Comparison of ENCODE assay signal across 15 mouse cellular contexts in the genomic region with DNA sequence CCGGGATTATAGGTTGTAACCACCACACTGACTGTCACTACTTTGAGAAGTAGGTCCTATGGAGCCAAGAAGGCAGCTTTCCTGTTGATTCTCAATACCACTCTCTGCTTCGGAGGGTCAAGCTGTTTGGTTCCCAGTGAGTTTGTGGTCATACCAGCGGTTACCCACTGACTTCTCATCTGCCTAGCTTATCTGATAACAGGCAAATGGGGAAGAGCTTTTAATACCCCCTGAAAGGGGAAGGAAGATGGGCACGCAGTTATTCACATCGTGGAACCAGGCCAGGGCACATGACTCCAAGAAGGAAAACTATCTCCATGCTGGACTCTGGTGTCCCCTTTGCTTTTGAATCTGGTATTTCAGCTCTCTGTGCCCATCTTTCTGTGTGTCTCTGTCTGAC. TPM values are rescaled to one million over a fixed set of nuclear protein-coding genes. Genes with fewer than 3 reads are reported as not detected.
DNase-seq lines count a peak whose midpoint lies in the region; ATAC-seq and TF ChIP-seq lines count a peak whose summit lies in the region.
"Had no signal": no experiment of that assay in that cellular context is flagged by ENCODE, and none has a peak within 500 bp of the region (broad histone marks: within the 10 kb centered on the region; RNA-seq: fewer than 3 reads in every experiment).

No protein-coding gene starts in this region.

- peak overlapping the region; percentile 63 for H3K4me2 ChIP-seq in liver, embryonic 11.5 days
- H3K4me2 ChIP-seq in midbrain, postnatal 0 days (ENCODE audit: low read depth, low read length, poor library complexity, severe bottlenecking), result no peak overlapping the region
- H3K4me2 ChIP-seq: embryonic facial prominence, embryonic 13.5 days; forebrain, embryonic 15.5 days; hindbrain, embryonic 15.5 days; limb, embryonic 13.5 days; neural tube, embryonic 15.5 days had no signal

- no peaks in the 10 kb centered on the region for H3K27me3 ChIP-seq in MEL (ENCODE audit: control insufficient read depth in 1 of 2, insufficient read depth in 2 of 2, low read length in 2 of 2)
- H3K27me3 ChIP-seq in liver, embryonic 11.5 days (replicated peaks; ENCODE audit: control insufficient read depth, insufficient read depth, low read length), result no peaks in the 10 kb centered on the region
- H3K27me3 ChIP-seq in midbrain, postnatal 0 days (ENCODE audit: insufficient read depth, low read length), result no peaks in the 10 kb centered on the region
- H3K27me3 ChIP-seq: embryonic facial prominence, embryonic 13.5 days; forebrain, embryonic 15.5 days; hindbrain, embryonic 15.5 days; limb, embryonic 13.5 days; neural tube, embryonic 15.5 days had no signal

- DNase-seq in layer of hippocampus, adult 11-12 months (ENCODE audit: low spot score), result peak; percentile 27
- no peak for DNase-seq in layer of hippocampus, postnatal 10 days (ENCODE audit: low spot score in 2 of 2)
- peak; percentile 89 for DNase-seq in MEL (ENCODE audit: low read depth, low spot score)
- DNase-seq in liver, embryonic 11.5 days (ENCODE audit: low spot score), result no peak
- DNase-seq in urinary bladder, postnatal 10 days (ENCODE audit: low spot score), result no peak
- DNase-seq in midbrain, postnatal 0 days (ENCODE audit: low spot score), result no peak
- no peak for DNase-seq in kidney, postnatal 36 days
- DNase-seq: cerebellum, postnatal 10 days; gastrocnemius, postnatal 14 days had no signal

- no peaks in the 10 kb centered on the region for H3K9me3 ChIP-seq in MEL (replicated peaks; ENCODE audit: insufficient read depth, low read length)
- H3K9me3 ChIP-seq in liver, embryonic 11.5 days (ENCODE audit: control insufficient read depth, low read length), result no peaks in the 10 kb centered on the region
- H3K9me3 ChIP-seq in midbrain, postnatal 0 days (ENCODE audit: low read length), result no peaks in the 10 kb centered on the region
- H3K9me3 ChIP-seq: embryonic facial prominence, embryonic 13.5 days; forebrain, embryonic 15.5 days; hindbrain, embryonic 15.5 days; limb, embryonic 13.5 days; neural tube, embryonic 15.5 days had no signal

- TF ChIP-seq RAD21 in MEL (IDR thresholded peaks at IDR 0.05; ENCODE audit: low read depth, low read length), result no peak; the same call in 1 of the 2 replicates

- H3K4me1 ChIP-seq in MEL (ENCODE audit: control insufficient read depth in 1 of 2, insufficient read depth in 2 of 2, low read length in 2 of 2), result peaks cover 31 to 75% of the 10 kb centered on the region in 2 experiments
- H3K4me1 ChIP-seq in liver, embryonic 11.5 days (replicated peaks; ENCODE audit: control insufficient read depth, insufficient read depth, low read length), result peaks cover 62% of the 10 kb centered on the region
- no peaks in the 10 kb centered on the region for H3K4me1 ChIP-seq in midbrain, postnatal 0 days (ENCODE audit: insufficient read depth, low read length)
- H3K4me1 ChIP-seq: forebrain, embryonic 15.5 days; hindbrain, embryonic 15.5 days; limb, embryonic 13.5 days; neural tube, embryonic 15.5 days had no signal

- TF ChIP-seq EP300 in MEL (IDR thresholded peaks at IDR 0.05; ENCODE audit: low read depth in 1 of 2, low read length in 2 of 2), result peak; percentile 97 to 98

- WGBS in liver, embryonic 11.5 days, result 39% methylated on average over 5 of the region's 5 CpGs
- WGBS in midbrain, postnatal 0 days, result 89% methylated on average over 5 of the region's 5 CpGs

- H3K9ac ChIP-seq in MEL (ENCODE audit: control insufficient read depth, low read depth, low read length, poor library complexity, severe bottlenecking), result peak overlapping the region; percentile 58
- peak overlapping the region; percentile 47; the same call in 1 of the 2 replicates for H3K9ac ChIP-seq in liver, embryonic 11.5 days (ENCODE audit: low read depth, low read length)
- no peak overlapping the region for H3K9ac ChIP-seq in midbrain, postnatal 0 days (replicated peaks; ENCODE audit: low read length, poor library complexity, severe bottlenecking)
- H3K9ac ChIP-seq: embryonic facial prominence, embryonic 13.5 days; forebrain, embryonic 15.5 days; hindbrain, embryonic 15.5 days; limb, embryonic 13.5 days; neural tube, embryonic 15.5 days had no signal

- peak overlapping the region; percentile 93 for H3K27ac ChIP-seq in MEL (ENCODE audit: control insufficient read depth, low read depth, low read length)
- H3K27ac ChIP-seq in liver, embryonic 11.5 days (ENCODE audit: low read depth, low read length), result peak overlapping the region; percentile 75
- H3K27ac ChIP-seq in midbrain, postnatal 0 days (ENCODE audit: low read depth, low read length), result no peak overlapping the region
- H3K27ac ChIP-seq: embryonic facial prominence, embryonic 13.5 days; forebrain, embryonic 15.5 days; hindbrain, embryonic 15.5 days; limb, embryonic 13.5 days; neural tube, embryonic 15.5 days had no signal

- TF ChIP-seq POLR2A in MEL (IDR thresholded peaks at IDR 0.05; ENCODE audit: control insufficient read depth in 1 of 2, insufficient read depth in 1 of 2, low read depth in 1 of 2, low read length in 2 of 2, poor library complexity in 1 of 2), result peak in 1 of 2 experiments; percentile 56; a peak in 1 of 4 replicates

- TF ChIP-seq CTCF in MEL (IDR thresholded peaks at IDR 0.05 in 2 of 3, conservative IDR thresholded peaks at IDR 0.05 in 1 of 3; ENCODE audit: control insufficient read depth in 1 of 3, insufficient read depth in 1 of 3, low read depth in 2 of 3, low read length in 3 of 3, poor library complexity in 1 of 3, severe bottlenecking in 1 of 3), result no peak
- TF ChIP-seq CTCF in midbrain, postnatal 0 days (IDR thresholded peaks at IDR 0.05), result no peak

- peaks cover 61% of the 10 kb centered on the region for H3K79me2 ChIP-seq in MEL (ENCODE audit: control insufficient read depth, insufficient read depth, low read length, poor library complexity)

- peak overlapping the region in 1 of 2 experiments; percentile 10; a peak in 1 of 4 replicates for H3K4me3 ChIP-seq in MEL (ENCODE audit: control insufficient read depth in 1 of 2, insufficient read depth in 1 of 2, low read depth in 2 of 2, low read length in 2 of 2)
- H3K4me3 ChIP-seq in liver, embryonic 11.5 days (ENCODE audit: low read depth, low read length), result peak overlapping the region; percentile 28; the same call in 1 of the 2 replicates
- H3K4me3 ChIP-seq in midbrain, postnatal 0 days (ENCODE audit: low read depth, low read length), result no peak overlapping the region
- H3K4me3 ChIP-seq: embryonic facial prominence, embryonic 13.5 days; forebrain, embryonic 15.5 days; hindbrain, embryonic 15.5 days; limb, embryonic 13.5 days; neural tube, embryonic 15.5 days had no signal

- peaks cover 7 to 83% of the 10 kb centered on the region in 2 experiments; a peak in 3 of 4 replicates for H3K36me3 ChIP-seq in MEL (ENCODE audit: control insufficient read depth in 1 of 2, insufficient read depth in 2 of 2, low read length in 2 of 2)
- H3K36me3 ChIP-seq in liver, embryonic 11.5 days (ENCODE audit: control insufficient read depth, insufficient read depth, low read length), result no peaks in the 10 kb centered on the region
- H3K36me3 ChIP-seq in midbrain, postnatal 0 days (ENCODE audit: insufficient read depth, low read length), result no peaks in the 10 kb centered on the region
- H3K36me3 ChIP-seq: embryonic facial prominence, embryonic 13.5 days; forebrain, embryonic 15.5 days; hindbrain, embryonic 15.5 days; limb, embryonic 13.5 days; neural tube, embryonic 15.5 days had no signal

- no peak for ATAC-seq in liver, embryonic 11.5 days (replicated peaks; ENCODE audit: low FRiP score)
- peak; percentile 29 for ATAC-seq in monocyte, adult 5-6 weeks (replicated peaks; ENCODE audit: insufficient number of reproducible peaks, low FRiP score, low TSS enrichment, poor library complexity, severe bottlenecking)
- no peak for ATAC-seq in midbrain, postnatal 0 days (ENCODE audit: low FRiP score)
- ATAC-seq: forebrain, embryonic 15.5 days had no signal

TF ChIP-seq in MEL, 35 proteins besides CTCF, POLR2A, EP300 and RAD21 (continues in another document):
- TF ChIP-seq CHD1 (IDR thresholded peaks at IDR 0.05; ENCODE audit: low read depth, low read length) (peak; percentile 54; the same call in 1 of the 2 replicates), POLR2AphosphoS2 (IDR thresholded peaks at IDR 0.05; ENCODE audit: low read length) (0 out of 2 replicates have a peak, but pooled peaks have one; percentile 29), ETS1 (IDR thresholded peaks at IDR 0.05; ENCODE audit: low read depth, low read length) (peak; percentile 97), RCOR1 (IDR thresholded peaks at IDR 0.05; ENCODE audit: low read depth, low read length) (peak; percentile 92), ZKSCAN1 (IDR thresholded peaks at IDR 0.05; ENCODE audit: low read depth, low read length) (no peak), JUND (IDR thresholded peaks at IDR 0.05; ENCODE audit: low read depth, low read length) (no peak), NELFE (IDR thresholded peaks at IDR 0.05; ENCODE audit: low read depth, low read length) (0 out of 2 replicates have a peak, but pooled peaks have one; percentile 13), SMC3 (IDR thresholded peaks at IDR 0.05; ENCODE audit: low read depth, low read length) (no peak; the same call in 1 of the 2 replicates), MEF2A (IDR thresholded peaks at IDR 0.05; ENCODE audit: extremely low read depth, insufficient replicate concordance, low read depth, low read length, poor library complexity, severe bottlenecking) (peak; percentile 42; the same call in 1 of the 2 replicates), ZMIZ1 (IDR thresholded peaks at IDR 0.05; ENCODE audit: low read depth, low read length) (peak; percentile 46; the same call in 1 of the 2 replicates), KAT2A (conservative IDR thresholded peaks at IDR 0.05; ENCODE audit: low read depth, low read length) (0 out of 2 replicates have a peak, but pooled peaks have one; percentile 14), POLR2AphosphoS5 (IDR thresholded peaks at IDR 0.05; ENCODE audit: borderline replicate concordance, low read depth, low read length) (0 out of 2 replicates have a peak, but pooled peaks have one; percentile 20), MXI1 (IDR thresholded peaks at IDR 0.05; ENCODE audit: low read depth, low read length) (peak; percentile 64; the same call in 1 of the 2 replicates), MAZ (IDR thresholded peaks at IDR 0.05; ENCODE audit: low read depth, low read length) (0 out of 2 replicates have a peak, but pooled peaks have one; percentile 66), MYB (IDR thresholded peaks at IDR 0.05; ENCODE audit: low read depth, low read length) (peak; percentile 89)

RNA-seq across cellular contexts. Expression of a gene that starts 25.1 kb away (rescaled TPM):
- 1 to 10 TPM in 1 of 2 experiments, under 1 TPM in 1; 0.69 to 1.1 TPM for total RNA-seq in layer of hippocampus, postnatal 10 days (2021)
- 14.3 and 17.1 TPM in 2 replicates for total RNA-seq in MEL (2012; rRNA removed)
- 10 to 100 TPM in 1 of 2 experiments, not detected in 1; 23.5 TPM for polyA plus RNA-seq in MEL (2012; ENCODE audit: insufficient read depth in 1 of 2, insufficient read length in 2 of 2, low read depth in 1 of 2, low replicate concordance in 2 of 2, missing spikeins in 1 of 2)
- polyA plus RNA-seq in liver, embryonic 11.5 days (2014; fragmentation: Nextera tagmentation; extraction: Ambion mirVana), result 18.7 and 23.4 TPM in 2 replicates
- 48.6 to 147 TPM (median 77.3 TPM) in 3 replicates for total RNA-seq in monocyte, adult 5-6 weeks (2017)
- 1.7 and 2.0 TPM in 2 replicates for total RNA-seq in midbrain, postnatal 0 days (2014; rRNA removed)
- polyA plus RNA-seq in midbrain, postnatal 0 days (2015; fragmentation: Nextera tagmentation; extraction: Ambion mirVana), result 0.64 and 0.74 TPM in 2 replicates

Comparison
In these comparisons a context has a peak if more than half of its experiments do, and no peak if none do; other contexts are left out.
1. DNase-seq: peak in layer of hippocampus, adult 11-12 months (single experiment) and MEL (single experiment); none in layer of hippocampus, postnatal 10 days (0 of 2), liver, embryonic 11.5 days (single experiment), urinary bladder, postnatal 10 days (single experiment), midbrain, postnatal 0 days (single experiment) and kidney, postnatal 36 days (0 of 2).